Mouse (Mus musculus): ENCODE results near the gene Tuba1a. TPM values are rescaled to one million over a fixed set of nuclear protein-coding genes. Genes with fewer than 3 reads are reported as not detected.
A peak's percentile ranks its signal among the peaks of the same experiment; 100 is the strongest.
"Not testable (repeated sequence)": the region's sequence is repeated elsewhere in the genome, so short reads cannot be mapped to it uniquely, and the experiment has no call there.

The Tuba1a gene
- polyA plus RNA-seq, 1 experiment: 125 TPM

- peaks cover 9% of the 10 kb centered on the region for H3K4me1 ChIP-seq (ENCODE audit: control insufficient read depth, insufficient read depth, insufficient read length, low read length)
- no peak overlapping the region for H3K4me3 ChIP-seq (ENCODE audit: insufficient read depth, low read depth, low read length)
- H3K27ac ChIP-seq (replicated peaks; ENCODE audit: low read depth, low read length): peak overlapping the region; percentile 43; the same call in 1 of the 2 replicates
These were observed 23.6 kb upstream of the Tuba1a start for GRCm38 (mm10) chr15:98976763-98977758.

GRCm38 (mm10) chr15:98973015-98973614 lies 19.6 kb upstream of the Tuba1a start:
- no peak overlapping the region for H3K4me3 ChIP-seq (ENCODE audit: insufficient read depth, low read depth, low read length)
- no peak overlapping the region for H3K27ac ChIP-seq (replicated peaks; ENCODE audit: low read depth, low read length)

DNA sequence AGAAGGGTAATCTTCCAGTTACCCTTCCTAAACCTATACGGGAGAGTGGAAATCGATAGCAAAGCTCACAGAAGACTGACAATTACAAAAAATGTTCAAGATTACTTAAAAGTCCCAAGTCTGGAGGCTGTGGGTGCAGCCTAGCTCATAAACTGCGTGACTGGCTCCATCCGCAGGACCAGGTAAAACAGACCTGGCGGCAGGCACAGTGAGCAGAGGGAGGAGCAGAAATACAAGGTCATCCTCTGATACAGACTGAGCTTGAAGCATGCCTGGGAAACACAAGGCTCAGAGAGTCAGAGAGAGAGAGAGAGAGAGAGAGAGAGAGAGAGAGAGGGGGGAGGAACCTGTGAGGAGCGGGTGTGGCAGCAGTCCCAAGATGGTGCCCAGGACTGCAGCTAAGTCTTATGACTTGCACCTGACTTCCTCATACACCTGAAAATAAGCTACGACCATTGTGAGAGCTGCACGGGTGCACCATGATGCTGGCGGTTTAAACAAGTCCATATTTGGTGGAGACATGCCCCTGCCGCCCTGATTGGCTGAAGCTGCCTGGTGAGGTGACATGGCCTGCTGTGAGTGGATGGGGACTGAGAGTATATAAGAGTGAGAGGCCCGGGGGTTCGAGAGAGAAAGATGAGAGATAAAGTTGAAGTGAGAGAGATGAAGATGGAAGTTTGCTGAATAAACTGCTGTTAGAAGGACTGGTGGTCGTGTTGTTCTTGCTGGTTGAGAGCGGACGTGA lies 18.2 kb upstream of the Tuba1a start:
- not testable (repeated sequence) for H3K4me3 ChIP-seq (ENCODE audit: insufficient read depth, low read depth, low read length); H3K27ac ChIP-seq (replicated peaks; ENCODE audit: low read depth, low read length)

More at GRCm38 (mm10) chr15:98973015-98973614, 19.6 kb upstream of the Tuba1a start:
- peaks cover 18% of the 10 kb centered on the region for H3K4me1 ChIP-seq (ENCODE audit: control insufficient read depth, insufficient read depth, insufficient read length, low read length)

GRCm38 (mm10) chr15:98971111-98971510 lies 17.6 kb upstream of the Tuba1a start:
- Histone ChIP-seq H3K27ac (replicated peaks; ENCODE audit: low read depth, low read length) (no peak overlapping the region), H3K4me1 (ENCODE audit: control insufficient read depth, insufficient read depth, insufficient read length, low read length) (peaks cover 9% of the 10 kb centered on the region; the same call in 1 of the 2 replicates), H3K4me3 (ENCODE audit: insufficient read depth, low read depth, low read length) (no peak overlapping the region)

More for the DNA sequence above, 18.2 kb upstream of the Tuba1a start:
- H3K4me1 ChIP-seq (ENCODE audit: control insufficient read depth, insufficient read depth, insufficient read length, low read length): not testable (repeated sequence)

- H3K4me3 ChIP-seq (ENCODE audit: insufficient read depth, low read depth, low read length): peak overlapping the region; percentile 18
- H3K4me1 ChIP-seq (ENCODE audit: control insufficient read depth, insufficient read depth, insufficient read length, low read length): peaks cover 9% of the 10 kb centered on the region; the same call in 1 of the 2 replicates
- H3K27ac ChIP-seq (replicated peaks; ENCODE audit: low read depth, low read length): peak overlapping the region; percentile 58
These were observed 16.0 kb upstream of the Tuba1a start for GRCm38 (mm10) chr15:98969372-98970101.

DNA sequence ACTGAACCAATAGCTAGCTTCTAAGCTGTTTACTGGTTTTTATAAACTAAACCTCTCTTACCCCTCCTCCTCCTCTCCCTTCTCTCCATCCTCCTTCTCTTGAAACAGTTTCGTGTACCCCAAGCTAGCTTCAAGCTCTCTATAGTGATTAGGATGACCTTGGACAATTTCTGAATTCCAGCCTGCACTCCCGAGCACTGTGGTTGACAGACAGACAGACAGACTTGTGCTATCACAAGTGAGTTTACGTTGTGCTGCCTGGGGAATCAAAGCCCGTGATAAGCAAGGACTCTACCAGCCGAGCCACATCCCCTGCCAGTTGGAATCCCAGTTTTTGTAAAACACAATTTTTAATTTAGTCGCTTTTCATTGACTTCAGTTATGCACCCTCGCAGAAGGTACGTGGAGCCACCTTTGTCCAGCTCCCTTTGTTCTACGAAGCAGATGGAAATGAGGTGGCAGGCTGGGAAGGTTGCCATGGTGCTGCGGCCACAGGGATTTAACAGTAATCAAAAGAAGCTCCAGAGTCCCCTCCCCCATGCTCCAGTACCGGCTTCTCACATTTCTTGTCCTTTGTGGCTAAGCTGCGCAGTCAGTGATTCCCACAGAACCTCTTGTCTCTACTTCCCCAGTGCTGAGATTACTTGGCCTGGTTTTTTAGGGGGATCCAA lies 15.3 kb upstream of the Tuba1a start:
- no peak overlapping the region; the same call in 1 of the 2 replicates for H3K27ac ChIP-seq (replicated peaks; ENCODE audit: low read depth, low read length)
- peaks cover 9% of the 10 kb centered on the region; the same call in 1 of the 2 replicates for H3K4me1 ChIP-seq (ENCODE audit: control insufficient read depth, insufficient read depth, insufficient read length, low read length)
- H3K4me3 ChIP-seq (ENCODE audit: insufficient read depth, low read depth, low read length): no peak overlapping the region

GRCm38 (mm10) chr15:98959531-98959930 lies 6.0 kb upstream of the Tuba1a start:
- Histone ChIP-seq H3K4me1 (ENCODE audit: control insufficient read depth, insufficient read depth, insufficient read length, low read length) (no peaks in the 10 kb centered on the region), H3K27ac (replicated peaks; ENCODE audit: low read depth, low read length) (no peak overlapping the region), H3K4me3 (ENCODE audit: insufficient read depth, low read depth, low read length) (no peak overlapping the region)

DNA sequence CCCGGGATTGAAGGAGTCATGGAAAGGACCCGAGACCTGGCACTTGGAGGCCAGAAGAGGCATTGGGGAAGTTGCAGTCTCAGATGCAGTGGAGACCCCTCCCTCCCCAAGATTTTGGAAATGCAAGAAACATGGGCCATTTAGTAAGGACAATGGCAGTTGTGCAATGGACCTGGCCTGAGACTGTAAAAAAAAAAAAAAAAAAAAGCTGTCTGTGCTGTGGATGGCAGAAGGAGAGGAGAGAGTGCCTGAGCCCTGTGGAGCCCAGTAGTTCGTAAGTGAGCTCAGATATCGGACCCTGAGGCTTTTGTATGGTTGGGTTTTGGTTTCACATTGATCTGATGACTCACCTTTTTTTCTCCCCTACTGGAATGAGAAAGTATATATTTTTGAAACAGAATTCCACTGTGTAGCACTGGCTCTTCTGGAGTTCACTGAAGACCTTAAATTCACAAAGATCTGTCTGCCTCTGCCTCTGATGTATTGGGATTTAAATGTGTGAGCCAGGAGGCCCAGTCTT lies 5.5 kb upstream of the Tuba1a start:
- no peak overlapping the region for H3K4me3 ChIP-seq (ENCODE audit: insufficient read depth, low read depth, low read length)
- H3K27ac ChIP-seq (replicated peaks; ENCODE audit: low read depth, low read length): no peak overlapping the region
- no peaks in the 10 kb centered on the region for H3K4me1 ChIP-seq (ENCODE audit: control insufficient read depth, insufficient read depth, insufficient read length, low read length)

- no peak overlapping the region for H3K4me3 ChIP-seq (ENCODE audit: insufficient read depth, low read depth, low read length)
- H3K4me1 ChIP-seq (ENCODE audit: control insufficient read depth, insufficient read depth, insufficient read length, low read length): no peaks in the 10 kb centered on the region
- H3K27ac ChIP-seq (replicated peaks; ENCODE audit: low read depth, low read length): no peak overlapping the region
These were observed 4.0 kb upstream of the Tuba1a start for GRCm38 (mm10) chr15:98957475-98957874.

- Histone ChIP-seq H3K4me1 (ENCODE audit: control insufficient read depth, insufficient read depth, insufficient read length, low read length) (peaks cover 3% of the 10 kb centered on the region; the same call in 1 of the 2 replicates), H3K27ac (replicated peaks; ENCODE audit: low read depth, low read length) (no peak overlapping the region), H3K4me3 (ENCODE audit: insufficient read depth, low read depth, low read length) (no peak overlapping the region)
These were observed 2.5 kb upstream of the Tuba1a start for GRCm38 (mm10) chr15:98956000-98956399.

DNA sequence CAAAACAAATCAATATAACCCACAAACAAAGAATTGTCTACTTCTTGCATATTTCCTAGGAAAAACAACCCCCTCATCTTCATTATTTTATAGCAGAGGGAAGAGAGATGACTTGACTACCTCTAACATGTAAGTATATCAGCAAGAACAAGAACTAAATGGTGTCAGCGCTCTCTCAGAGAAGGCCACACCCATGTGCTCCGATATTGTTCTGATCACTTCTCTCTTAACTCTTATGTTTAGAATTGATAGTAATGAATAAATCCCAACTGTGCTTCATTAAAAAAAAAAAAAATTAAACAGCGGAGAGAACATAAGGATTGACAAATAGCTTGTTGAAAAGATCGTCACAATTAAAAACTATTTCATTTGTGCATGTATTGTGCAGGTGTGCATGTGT lies 1.8 kb upstream of the Tuba1a start:
- Histone ChIP-seq H3K27ac (replicated peaks; ENCODE audit: low read depth, low read length) (no peak overlapping the region), H3K4me3 (ENCODE audit: insufficient read depth, low read depth, low read length) (no peak overlapping the region), H3K4me1 (ENCODE audit: control insufficient read depth, insufficient read depth, insufficient read length, low read length) (peaks cover 3% of the 10 kb centered on the region; the same call in 1 of the 2 replicates)

- H3K4me1 ChIP-seq (ENCODE audit: control insufficient read depth, insufficient read depth, insufficient read length, low read length): peaks cover 3% of the 10 kb centered on the region; the same call in 1 of the 2 replicates
- H3K4me3 ChIP-seq (ENCODE audit: insufficient read depth, low read depth, low read length): peak overlapping the region; percentile 52
- H3K27ac ChIP-seq (replicated peaks; ENCODE audit: low read depth, low read length): no peak overlapping the region; the same call in 1 of the 2 replicates
These were observed 1.1 kb upstream of the Tuba1a start for GRCm38 (mm10) chr15:98954425-98955253.

Measured in brown adipose tissue, adult 24 weeks (tissue).